Mouse (Mus musculus) liver, postnatal 0 days (tissue): Measurements from ENCODE around the gene Ptgis. TPM values are rescaled to one million over a fixed set of nuclear protein-coding genes. Genes with fewer than 3 reads are reported as not detected.

Experiments used
- ATAC-seq: fragments of 200-750 bp; cut with Nextera tagmentation; 2 replicates; pipeline ENCODE4 v1.8.0; 2017; ENCODE audit warnings: mild to moderate bottlenecking, moderate library complexity
- DNase-seq: peaks from one replicate; pipeline ENCODE4 v3.0.0-alpha.2; 2016
- H3K27ac ChIP-seq: fragments of 300-500 bp; sonication (generic); 2 replicates; pipeline ENCODE4 v1.5.1; 2014; ENCODE audit warnings: antibody characterized with exemption, moderate library complexity, mild to moderate bottlenecking, low read depth
- H3K27me3 ChIP-seq: fragments of 300-500 bp; sonication (generic); 2 replicates; pipeline ENCODE4 v1.6.1; 2014; ENCODE audit warnings: low read length, control low read depth, mixed read lengths; ENCODE audit not compliant: insufficient read depth
- H3K36me3 ChIP-seq: fragments of 300-500 bp; sonication (generic); replicated peaks from 2 replicates; pipeline ENCODE4 v1.6.1; 2014; ENCODE audit warnings: mild to moderate bottlenecking, control low read depth, low read length, moderate library complexity, mixed read lengths; ENCODE audit not compliant: insufficient read depth
- H3K4me1 ChIP-seq: fragments of 300-500 bp; sonication (generic); 2 replicates; pipeline ENCODE4 v1.6.1; 2014; ENCODE audit warnings: antibody characterized with exemption, mild to moderate bottlenecking, control low read depth; ENCODE audit not compliant: insufficient read depth
- H3K4me2 ChIP-seq: fragments of 300-500 bp; sonication (generic); 2 replicates; pipeline ENCODE4 v1.6.1; 2014; ENCODE audit warnings: low read depth, mild to moderate bottlenecking, low read length, moderate library complexity, mixed read lengths
- H3K4me3 ChIP-seq: fragments of 300-500 bp; sonication (generic); 2 replicates; pipeline ENCODE4 v1.5.1; 2014; ENCODE audit warnings: low read depth, low read length
- H3K9ac ChIP-seq: fragments of 300-500 bp; sonication (generic); replicated peaks from 2 replicates; pipeline ENCODE4 v1.6.1; 2014; ENCODE audit warnings: mild to moderate bottlenecking, moderate library complexity
- H3K9me3 ChIP-seq: fragments of 300-500 bp; sonication (generic); 2 replicates; pipeline ENCODE4 v1.6.1; 2016; ENCODE audit warnings: mild to moderate bottlenecking, control low read depth, low read length, mixed read lengths
- CTCF ChIP-seq: sonication (generic); IDR thresholded peaks from 2 replicates; pipeline ENCODE4 v1.5.1; 2016; ENCODE audit warnings: antibody characterized with exemption, low read depth
- EP300 ChIP-seq: IDR thresholded peaks from 2 replicates; pipeline ENCODE4 v1.6.1; 2016; ENCODE audit warnings: antibody characterized with exemption, low read depth, mild to moderate bottlenecking
- WGBS: fragments of 180-500 bp; shearing (Covaris S2); extraction: QIAGEN DNeasy Blood & Tissue Kit; methylation state at CpG from one replicate; pipeline ENCODE4 v1.1.7; 2014; ENCODE audit not compliant: insufficient replicate concordance; 5-methylcytosine and 5-hydroxymethylcytosine counted together
- polyA plus RNA-seq: library from polyadenylated mRNA; unstranded; fragments of >200 nt; fragmentation: Nextera tagmentation; extraction: Ambion mirVana; gene quantifications from 2 replicates; pipeline ENCODE4 v1.2.1, GENCODE M21; 2015

Ptgis gene
- polyA plus RNA-seq, 1 experiment from 2014 or later = 1.8 TPM

- H3K9me3 ChIP-seq = no peaks in the 10 kb centered on the region
- no peaks in the 10 kb centered on the region for H3K36me3 ChIP-seq
- no peak overlapping the region for H3K27ac ChIP-seq
- no peak overlapping the region for H3K4me3 ChIP-seq
- ATAC-seq (no peak), DNase-seq (no peak)
- WGBS = 78% methylated on average over 6 of the region's 6 CpGs
- no peak overlapping the region for H3K9ac ChIP-seq
- no peaks in the 10 kb centered on the region for H3K27me3 ChIP-seq
- TF ChIP-seq CTCF (no peak), EP300 (no peak)
- peaks cover 4% of the 10 kb centered on the region; the same call in 1 of the 2 replicates for H3K4me1 ChIP-seq
- H3K4me2 ChIP-seq = no peak overlapping the region
Observed at GRCm38 (mm10) chr2:167150880-167151279, 89.5 kb downstream of the Ptgis start.

GRCm38 (mm10) chr2:167150135-167150534, 90.3 kb downstream of the Ptgis start:
- no peaks in the 10 kb centered on the region for H3K27me3 ChIP-seq
- H3K9me3 ChIP-seq = no peaks in the 10 kb centered on the region
- H3K36me3 ChIP-seq = no peaks in the 10 kb centered on the region
- H3K27ac ChIP-seq = no peak overlapping the region
- TF ChIP-seq CTCF (no peak), EP300 (no peak)
- no peak overlapping the region for H3K4me2 ChIP-seq
- 73% methylated on average over 7 of the region's 7 CpGs for WGBS
- no peak for ATAC-seq
- H3K4me1 ChIP-seq = 0 out of 2 replicates have a peak, but pooled peaks cover 4% of the 10 kb centered on the region
- H3K9ac ChIP-seq = no peak overlapping the region
- H3K4me3 ChIP-seq = no peak overlapping the region
- DNase-seq = no peak

- Histone ChIP-seq H3K9ac (no peak overlapping the region), H3K36me3 (no peaks in the 10 kb centered on the region), H3K4me1 (0 out of 2 replicates have a peak, but pooled peaks cover 4% of the 10 kb centered on the region), H3K4me3 (no peak overlapping the region), H3K27me3 (no peaks in the 10 kb centered on the region), H3K9me3 (no peaks in the 10 kb centered on the region), H3K27ac (no peak overlapping the region), H3K4me2 (no peak overlapping the region)
- 68% methylated on average over 6 of the region's 6 CpGs for WGBS
- no peak for TF ChIP-seq EP300
- no peak for TF ChIP-seq CTCF
- ATAC-seq (no peak), DNase-seq (no peak)
Observed at GRCm38 (mm10) chr2:167149035-167149434, 91.4 kb downstream of the Ptgis start.

GRCm38 (mm10) chr2:167147708-167148107, 92.7 kb downstream of the Ptgis start:
- no peaks in the 10 kb centered on the region for H3K9me3 ChIP-seq
- 0 out of 2 replicates have a peak, but pooled peaks cover 4% of the 10 kb centered on the region for H3K4me1 ChIP-seq
- no peaks in the 10 kb centered on the region for H3K27me3 ChIP-seq
- WGBS = 51% methylated on average over 8 of the region's 8 CpGs
- H3K9ac ChIP-seq = no peak overlapping the region
- H3K4me2 ChIP-seq = no peak overlapping the region
- peak; percentile 86 for ATAC-seq
- no peak overlapping the region for H3K4me3 ChIP-seq
- H3K36me3 ChIP-seq = no peaks in the 10 kb centered on the region
- 0 out of 2 replicates have a peak overlapping the region, but pooled peaks have one; percentile 40 for H3K27ac ChIP-seq
- DNase-seq = peak; percentile 31
- TF ChIP-seq EP300 = no peak

GRCm38 (mm10) chr2:167145904-167146303, 94.5 kb downstream of the Ptgis start:
- Histone ChIP-seq H3K4me1 (0 out of 2 replicates have a peak, but pooled peaks cover 4% of the 10 kb centered on the region), H3K27me3 (no peaks in the 10 kb centered on the region), H3K36me3 (no peaks in the 10 kb centered on the region), H3K27ac (no peak overlapping the region), H3K9me3 (no peaks in the 10 kb centered on the region), H3K4me3 (no peak overlapping the region), H3K9ac (no peak overlapping the region), H3K4me2 (no peak overlapping the region)
- TF ChIP-seq EP300 (no peak), CTCF (no peak)
- ATAC-seq (no peak), DNase-seq (no peak)
- WGBS = 40% methylated on average over 5 of the region's 5 CpGs

- Histone ChIP-seq H3K27ac (no peak overlapping the region), H3K36me3 (no peaks in the 10 kb centered on the region), H3K9me3 (no peaks in the 10 kb centered on the region), H3K4me1 (0 out of 2 replicates have a peak, but pooled peaks cover 4% of the 10 kb centered on the region), H3K4me3 (no peak overlapping the region), H3K27me3 (no peaks in the 10 kb centered on the region), H3K9ac (no peak overlapping the region), H3K4me2 (no peak overlapping the region)
- ATAC-seq (no peak), DNase-seq (no peak)
- TF ChIP-seq EP300 (no peak), CTCF (no peak)
- WGBS = 16% methylated on average over 14 of the region's 14 CpGs
Observed at GRCm38 (mm10) chr2:167144439-167145307, 95.7 kb downstream of the Ptgis start.
